Mouse (Mus musculus) adrenal gland, postnatal 0 days (tissue): Measurements from ENCODE around the gene Cdc6. TPM values are rescaled to one million over a fixed set of nuclear protein-coding genes. Genes with fewer than 3 reads are reported as not detected.

Experiments used
- polyA plus RNA-seq: library from polyadenylated mRNA; unstranded; fragments of >200 nt; fragmentation: Nextera tagmentation; extraction: Ambion mirVana; gene quantifications from 2 replicates; pipeline ENCODE4 v1.2.1, GENCODE M21; 2015

Gene Cdc6
- 3.4 and 7.5 TPM in 2 replicates for polyA plus RNA-seq

DNA sequence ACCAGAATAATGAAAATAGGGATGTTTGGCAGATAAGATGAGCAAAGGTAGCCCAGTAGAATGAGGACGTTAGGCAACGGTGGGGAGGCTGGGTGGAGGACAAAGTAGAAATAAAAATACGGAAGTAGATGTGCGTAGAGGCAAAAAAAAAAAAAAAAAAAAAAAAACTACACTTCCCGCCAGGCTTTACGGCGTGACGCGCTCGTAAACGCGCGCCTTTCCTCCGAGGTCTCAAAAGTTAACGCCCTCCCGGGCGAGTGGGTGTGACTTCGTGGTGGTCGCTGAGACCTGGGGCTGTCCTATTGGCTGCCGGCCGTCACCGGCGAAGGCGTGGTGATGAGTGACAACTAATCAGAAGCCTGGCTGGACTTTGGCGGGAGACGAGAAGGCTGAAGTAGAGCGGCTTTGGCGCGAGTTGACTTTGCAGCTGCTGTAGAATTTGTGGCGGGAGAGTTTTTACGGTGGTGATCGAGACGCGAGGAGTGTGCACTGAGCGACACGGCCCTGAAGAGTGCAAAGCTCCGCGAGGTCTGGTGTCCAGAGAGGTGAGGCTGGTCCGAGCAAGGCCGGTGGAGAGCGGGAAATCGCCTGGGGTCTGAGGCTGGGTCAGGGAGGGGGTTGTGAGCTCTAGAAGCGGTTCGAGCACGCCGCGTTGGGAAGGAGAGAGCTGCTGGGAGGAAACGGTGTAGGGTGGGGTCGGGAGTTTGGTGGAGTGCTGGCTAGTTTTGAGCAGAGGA lies at the start of gene Cdc6:
Cdc6 (plus strand) TSS at position 365 of the 737 bp plus-strand sequence.

DNA sequence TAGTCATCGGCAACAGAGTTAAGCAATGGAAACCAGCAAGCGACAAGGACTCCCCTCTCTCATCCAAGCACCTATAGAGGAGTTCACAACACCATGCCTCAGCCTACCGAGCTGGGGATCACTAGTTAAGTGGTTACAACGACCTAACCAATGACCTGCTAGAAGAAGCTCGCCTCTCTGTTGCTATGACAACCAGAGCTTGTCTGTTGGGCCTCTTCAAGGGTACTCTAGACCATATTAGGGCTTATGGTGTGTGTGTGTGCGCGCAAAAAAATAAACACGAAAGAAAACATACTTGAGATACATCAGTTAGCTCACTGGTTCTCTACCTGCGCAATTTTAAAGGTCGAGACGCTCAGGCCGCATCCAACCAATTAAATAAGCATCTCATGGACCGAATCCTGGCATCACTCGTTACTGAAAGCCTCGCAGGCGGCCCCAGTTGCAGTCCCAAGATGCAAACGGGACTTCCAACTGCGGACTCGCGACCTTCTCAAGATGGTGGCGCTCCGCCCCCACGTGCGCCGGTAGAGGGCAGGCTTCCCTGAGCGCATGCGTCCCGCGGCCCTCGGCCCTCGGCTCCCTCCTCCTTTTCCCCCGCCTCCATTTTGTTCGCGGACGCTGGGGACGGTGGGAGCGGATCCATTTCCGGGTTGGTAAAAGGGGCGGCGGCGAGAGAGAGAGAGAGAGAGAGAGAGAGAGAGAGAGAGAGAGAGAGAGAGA lies 44.4 kb upstream of the Cdc6 start, which contains the start of gene Wipf2:
Wipf2 (plus strand) TSS at position 611 of the 723 bp plus-strand sequence.

DNA sequence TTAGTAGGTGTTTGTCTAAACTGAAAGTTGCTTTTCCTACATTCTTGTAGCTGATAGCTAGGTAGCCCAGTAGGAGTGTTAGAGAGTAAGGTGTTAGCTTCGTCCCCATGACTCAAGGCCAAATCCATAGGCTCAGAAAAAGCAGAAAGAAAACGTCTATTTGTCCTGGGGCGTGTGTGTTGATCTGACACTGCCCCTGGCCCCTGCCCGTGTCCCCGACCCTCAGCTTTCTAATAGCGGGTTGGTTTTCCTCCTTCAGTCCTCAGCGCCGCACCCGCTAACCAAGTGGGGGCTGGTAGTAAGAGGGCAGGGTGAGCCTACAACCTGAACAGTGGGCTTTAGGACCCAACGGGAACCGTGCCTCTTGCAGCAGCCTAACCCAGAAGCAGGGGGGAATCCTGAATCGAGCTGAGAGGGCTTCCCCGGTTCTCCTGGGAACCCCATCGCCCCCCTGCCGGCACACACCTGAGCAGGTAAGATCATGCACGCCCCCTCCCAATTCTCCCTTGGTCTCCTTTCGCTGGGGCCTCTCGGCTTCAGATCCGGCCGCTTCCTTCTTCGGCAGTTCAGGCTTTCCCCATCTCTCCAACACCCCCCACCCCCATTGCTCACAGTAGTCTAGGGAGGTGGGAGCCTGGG lies 20.0 kb downstream of the Cdc6 start, which contains the start of gene Rara:
Rara (plus strand) TSS at position 381 of the 639 bp plus-strand sequence.

Other genes with a start within 250 kb of the Cdc6 start
- gene Gsdma, start 243.4 kb upstream of the Cdc6 start, polyA plus RNA-seq: 0.14 TPM in 1 of 2 replicates, not detected in the other
- 100 and 141 TPM in 2 replicates for gene Psmd3, start 225.2 kb upstream of the Cdc6 start, polyA plus RNA-seq
- 0.22 TPM in 1 of 2 replicates, not detected in the other for gene Csf3, start 206.5 kb upstream of the Cdc6 start, polyA plus RNA-seq
- gene Med24, start 178.4 kb upstream of the Cdc6 start, polyA plus RNA-seq: 18.5 and 26.8 TPM in 2 replicates
- 31.4 and 43.5 TPM in 2 replicates for gene Thra, start 167.2 kb upstream of the Cdc6 start, polyA plus RNA-seq
- gene Nr1d1, start 132.5 kb upstream of the Cdc6 start, polyA plus RNA-seq: 27.2 and 64.4 TPM in 2 replicates
- gene Msl1, start 112.3 kb upstream of the Cdc6 start, polyA plus RNA-seq: 17.3 and 19.8 TPM in 2 replicates
- gene Casc3, start 102.9 kb upstream of the Cdc6 start, polyA plus RNA-seq: 21.9 and 22.8 TPM in 2 replicates
- 0.41 and 0.91 TPM in 2 replicates for gene Rapgefl1, start 71.0 kb upstream of the Cdc6 start, polyA plus RNA-seq
- 1.8 and 2.6 TPM in 2 replicates for gene Wipf2, start 44.2 kb upstream of the Cdc6 start, polyA plus RNA-seq
- gene Rara, start 20.0 kb downstream of the Cdc6 start, polyA plus RNA-seq: 22.0 and 23.3 TPM in 2 replicates
- 0.65 and 1.4 TPM in 2 replicates for gene Gjd3, start 75.2 kb downstream of the Cdc6 start, polyA plus RNA-seq
- 45.7 and 47.9 TPM in 2 replicates for gene Top2a, start 116.4 kb downstream of the Cdc6 start, polyA plus RNA-seq
- gene Igfbp4, start 133.4 kb downstream of the Cdc6 start, polyA plus RNA-seq: 292 and 320 TPM in 2 replicates
- gene Tns4, start 181.5 kb downstream of the Cdc6 start, polyA plus RNA-seq: 0.26 and 0.30 TPM in 2 replicates
- gene Ccr7, start 247.3 kb downstream of the Cdc6 start, polyA plus RNA-seq: 0.16 and 0.32 TPM in 2 replicates